Mouse (Mus musculus) right cerebral cortex, adult 18-20 months (tissue): ENCODE measurements around the gene Setd1b.
A peak's percentile ranks its signal among the peaks of the same experiment; 100 is the strongest.

Experiments
- DNase-seq: peaks from one replicate; pipeline ENCODE4 v3.0.0; 2022; ENCODE audit warnings: mixed read lengths

Setd1b gene

DNA sequence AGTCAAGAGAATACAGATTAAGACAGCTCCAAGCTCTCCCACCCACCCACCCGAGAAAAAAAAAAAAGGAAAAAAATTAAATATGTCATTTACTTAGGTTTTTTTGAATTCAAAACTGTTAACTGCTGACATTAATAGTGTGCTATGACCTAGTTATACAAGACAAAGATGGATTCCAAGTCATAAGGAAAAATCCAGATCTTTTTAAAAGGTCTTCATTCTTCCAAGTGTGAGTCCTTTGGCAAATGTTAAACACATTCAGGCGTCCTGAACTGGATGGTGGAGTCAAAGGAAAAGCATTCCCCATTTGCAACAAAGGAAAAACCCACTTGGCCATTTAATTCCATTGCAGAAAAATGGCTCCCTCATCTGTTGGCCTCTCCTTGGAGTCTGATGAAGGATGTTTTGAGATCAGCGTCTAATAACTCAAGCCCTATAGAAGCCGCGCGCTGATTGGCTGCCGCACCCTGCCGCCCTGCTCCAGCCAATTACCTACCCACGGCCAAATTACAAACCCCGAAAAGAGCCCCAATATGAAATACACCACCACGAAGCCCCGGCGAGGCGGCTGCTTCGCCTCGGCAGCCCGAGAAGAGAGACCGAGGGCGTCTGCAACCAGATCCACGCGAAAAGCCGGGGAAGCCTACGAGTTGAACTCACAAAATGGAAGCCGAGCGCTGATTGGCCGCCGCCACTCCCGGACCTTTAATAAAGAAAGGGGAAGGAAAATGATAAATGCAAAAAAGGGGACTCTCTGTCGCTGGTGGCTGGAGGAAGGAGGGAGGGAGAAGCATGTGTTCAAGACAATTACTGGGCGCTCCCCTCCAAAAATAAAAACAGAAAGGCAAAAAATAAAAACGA lies 1.1 kb upstream of the Setd1b start:
- DNase-seq, result peak; percentile 95

DNA sequence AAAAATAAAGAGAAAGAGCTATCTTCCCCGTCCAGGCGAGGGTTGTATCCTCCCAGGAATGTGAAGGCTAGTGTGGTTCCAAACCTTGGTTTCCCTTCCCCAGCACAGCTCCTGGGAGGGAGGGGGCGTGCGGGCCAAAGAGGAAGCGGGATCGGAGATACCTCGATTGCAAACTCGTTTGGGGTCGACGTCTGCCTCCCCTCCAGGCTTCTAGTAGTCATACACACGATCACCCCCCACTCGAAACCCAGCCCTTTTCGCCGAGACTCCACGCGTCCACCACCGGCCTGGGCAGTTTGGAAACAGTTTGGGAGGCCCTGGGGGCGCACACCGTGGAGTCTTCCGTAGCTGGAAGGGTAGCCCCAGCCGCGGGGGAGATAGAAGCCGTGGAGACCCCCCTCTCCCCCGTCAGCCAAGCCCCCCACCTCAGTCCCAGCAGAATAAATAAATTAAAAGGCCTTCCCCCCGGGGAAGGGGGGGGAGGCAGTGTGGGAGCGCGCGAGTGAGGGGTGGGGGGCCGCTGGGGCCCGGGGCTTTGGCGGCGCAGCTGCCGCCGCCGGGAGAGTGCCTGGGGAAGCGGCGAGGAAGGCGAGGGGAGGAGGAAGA lies 335 bp upstream of the Setd1b start:
- peak; percentile 49 for DNase-seq

DNA sequence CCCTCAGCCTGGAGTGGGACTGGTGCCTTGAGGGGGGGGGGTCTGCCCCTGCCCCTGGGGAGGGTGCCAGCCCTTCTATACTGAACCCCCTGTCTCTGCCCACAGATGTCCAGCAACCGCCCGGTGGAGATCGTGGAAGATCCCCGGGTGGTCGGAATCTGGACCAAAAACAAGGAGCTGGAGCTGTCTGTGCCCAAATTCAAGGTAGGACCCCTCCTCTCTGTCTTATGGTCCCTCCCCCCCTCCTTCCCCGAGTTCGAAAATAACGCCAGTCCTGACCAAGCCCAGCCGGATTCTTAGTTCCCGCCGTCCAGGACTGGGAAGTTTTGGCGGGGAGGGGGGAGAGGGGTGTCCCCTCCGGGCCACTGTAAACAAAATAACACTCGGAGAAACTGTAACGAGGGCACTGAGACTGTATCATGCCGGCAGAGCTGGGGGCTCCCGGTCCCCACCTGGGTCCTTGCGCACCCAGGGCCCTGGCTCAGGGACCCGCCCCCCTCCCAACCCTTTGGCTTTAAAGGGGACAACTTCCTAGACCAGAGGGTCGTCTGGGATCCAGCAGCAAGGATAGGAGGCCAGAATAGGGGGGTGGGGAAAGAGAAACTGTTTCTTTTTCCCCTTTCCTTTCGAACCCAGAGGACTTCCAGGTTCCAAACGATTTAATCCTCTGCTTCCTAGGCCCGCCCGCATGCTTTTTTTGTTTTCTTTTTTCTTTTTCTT lies 1.4 kb downstream of the Setd1b start:
- DNase-seq, result no peak

DNA sequence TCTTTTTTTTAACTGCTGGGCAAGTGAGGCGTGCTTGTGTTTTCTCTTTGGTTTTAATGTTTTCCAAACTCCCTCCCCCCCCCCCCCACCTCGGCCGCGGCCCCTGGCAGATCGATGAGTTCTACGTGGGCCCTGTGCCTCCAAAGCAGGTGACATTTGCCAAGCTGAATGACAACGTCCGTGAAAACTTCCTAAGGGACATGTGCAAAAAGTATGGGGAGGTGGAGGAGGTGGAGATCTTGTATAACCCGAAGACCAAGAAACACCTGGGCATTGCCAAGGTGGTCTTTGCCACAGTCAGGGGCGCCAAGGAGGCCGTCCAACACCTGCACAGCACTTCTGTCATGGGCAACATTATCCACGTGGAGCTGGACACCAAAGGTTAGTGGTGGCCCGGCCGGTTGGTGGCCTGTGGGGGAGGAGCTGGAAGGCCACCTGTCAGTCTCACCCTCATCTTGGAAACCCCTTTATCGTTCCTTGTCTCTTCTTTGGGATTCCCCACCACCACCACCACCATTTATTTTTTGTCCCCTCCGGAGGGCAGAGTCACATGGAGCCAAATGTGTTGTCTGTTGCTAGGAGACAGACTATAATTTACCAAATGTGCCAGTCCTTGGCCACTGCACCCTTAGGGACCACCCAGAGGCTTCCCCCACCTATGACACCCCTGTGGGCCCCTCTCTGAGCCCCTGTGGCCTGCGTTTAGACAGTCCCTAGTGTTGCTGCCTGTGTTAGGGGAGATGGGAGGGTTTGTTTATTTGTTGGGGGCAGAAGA lies 2.2 kb downstream of the Setd1b start:
- no peak for DNase-seq

DNA sequence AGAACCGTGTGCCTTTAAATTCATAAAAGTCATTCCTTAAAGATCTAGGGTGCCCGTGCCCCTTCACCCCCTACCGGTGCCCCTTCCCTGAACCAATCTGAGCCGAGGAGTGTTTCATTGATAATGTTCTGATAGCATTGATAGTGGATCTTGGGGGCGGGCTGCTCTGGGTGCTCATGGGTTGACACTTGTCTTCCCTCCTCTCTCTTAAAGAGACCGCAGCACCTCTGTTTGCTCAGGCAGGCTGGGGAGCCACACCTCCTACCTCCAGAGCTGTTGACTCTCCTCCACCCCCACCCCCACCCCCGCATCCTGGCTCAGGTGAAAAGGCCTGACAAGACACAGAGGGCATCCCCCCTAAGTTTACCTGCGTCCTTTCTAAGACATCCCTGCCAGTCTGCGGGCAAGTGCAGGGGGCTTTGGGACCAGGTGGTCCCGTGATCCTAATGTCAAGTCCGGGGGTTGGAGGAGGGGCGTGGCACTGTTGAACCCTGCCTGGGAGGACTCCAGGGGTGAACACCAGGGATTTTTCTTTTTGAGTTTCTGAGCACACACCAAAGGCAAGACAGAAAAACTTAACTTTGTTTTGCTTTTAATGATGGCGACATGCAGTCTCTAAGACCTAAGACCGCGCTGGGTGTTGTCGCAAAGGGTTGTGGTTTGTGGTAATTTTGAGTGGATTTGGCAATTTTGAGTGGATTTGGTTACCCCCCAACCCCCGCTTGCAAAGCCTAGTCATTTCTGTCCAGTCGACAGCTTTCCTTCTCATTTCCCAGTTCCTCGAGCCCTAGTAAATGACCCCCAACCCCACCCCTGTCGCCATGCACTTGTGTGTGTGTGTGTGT lies 3.0 kb downstream of the Setd1b start:
- no peak for DNase-seq

DNA sequence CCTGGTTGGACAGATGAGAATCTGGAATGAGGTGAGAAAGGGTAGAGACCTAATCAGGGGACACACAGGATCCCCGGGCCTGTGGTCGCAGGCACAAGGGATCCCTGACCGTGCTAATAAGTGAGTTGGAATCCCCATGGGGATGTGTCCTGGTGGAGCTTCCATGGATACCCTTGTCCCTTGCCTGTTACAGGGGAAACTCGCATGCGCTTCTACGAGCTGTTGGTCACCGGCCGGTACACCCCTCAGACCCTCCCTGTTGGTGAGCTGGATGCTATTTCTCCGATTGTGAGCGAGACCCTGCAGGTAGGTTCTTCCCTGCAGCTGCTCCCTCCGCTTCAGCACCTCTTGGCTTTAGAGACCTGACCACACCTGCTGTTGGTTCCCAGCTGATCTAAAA lies 4.4 kb downstream of the Setd1b start:
- no peak for DNase-seq

DNA sequence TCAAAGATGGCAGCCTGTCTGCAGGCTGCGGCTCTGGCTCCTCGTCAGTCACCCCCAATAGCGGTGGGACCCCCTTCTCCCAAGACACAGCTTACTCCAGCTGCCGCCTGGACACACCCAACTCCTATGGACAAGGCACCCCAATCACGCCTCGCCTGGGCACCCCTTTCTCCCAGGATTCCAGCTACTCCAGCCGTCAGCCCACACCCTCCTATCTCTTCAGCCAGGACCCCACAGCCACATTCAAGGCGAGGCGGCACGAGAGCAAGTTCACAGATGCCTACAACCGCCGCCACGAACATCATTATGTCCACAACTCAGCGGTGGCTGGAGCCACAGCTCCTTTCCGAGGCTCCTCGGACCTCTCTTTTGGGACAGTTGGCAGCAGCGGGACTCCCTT lies 5.6 kb downstream of the Setd1b start:
- DNase-seq, result no peak

DNA sequence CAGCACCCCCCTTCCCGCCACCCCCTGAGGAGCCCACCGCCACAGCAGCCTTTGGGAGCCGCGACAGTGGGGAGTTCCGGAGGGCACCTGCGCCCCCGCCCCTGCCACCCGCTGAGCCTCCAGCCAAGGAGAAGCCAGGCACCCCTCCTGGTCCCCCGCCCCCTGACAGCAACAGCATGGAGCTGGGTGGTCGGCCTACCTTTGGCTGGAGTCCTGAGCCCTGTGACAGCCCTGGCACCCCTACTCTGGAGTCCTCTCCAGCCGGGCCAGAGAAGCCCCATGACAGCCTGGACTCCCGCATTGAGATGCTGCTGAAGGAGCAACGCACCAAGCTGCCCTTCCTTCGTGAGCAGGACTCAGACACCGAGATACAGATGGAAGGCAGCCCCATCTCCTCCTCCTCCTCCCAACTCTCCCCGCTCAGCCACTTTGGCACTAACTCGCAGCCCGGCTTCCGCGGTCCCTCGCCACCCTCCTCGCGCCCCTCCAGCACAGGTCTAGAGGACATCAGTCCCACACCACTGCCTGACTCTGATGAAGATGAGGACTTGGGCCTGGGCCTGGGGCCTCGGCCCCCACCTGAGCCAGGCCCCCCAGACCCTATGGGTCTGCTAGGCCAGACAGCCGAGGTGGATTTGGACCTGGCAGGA lies 6.2 kb downstream of the Setd1b start:
- no peak for DNase-seq

DNA sequence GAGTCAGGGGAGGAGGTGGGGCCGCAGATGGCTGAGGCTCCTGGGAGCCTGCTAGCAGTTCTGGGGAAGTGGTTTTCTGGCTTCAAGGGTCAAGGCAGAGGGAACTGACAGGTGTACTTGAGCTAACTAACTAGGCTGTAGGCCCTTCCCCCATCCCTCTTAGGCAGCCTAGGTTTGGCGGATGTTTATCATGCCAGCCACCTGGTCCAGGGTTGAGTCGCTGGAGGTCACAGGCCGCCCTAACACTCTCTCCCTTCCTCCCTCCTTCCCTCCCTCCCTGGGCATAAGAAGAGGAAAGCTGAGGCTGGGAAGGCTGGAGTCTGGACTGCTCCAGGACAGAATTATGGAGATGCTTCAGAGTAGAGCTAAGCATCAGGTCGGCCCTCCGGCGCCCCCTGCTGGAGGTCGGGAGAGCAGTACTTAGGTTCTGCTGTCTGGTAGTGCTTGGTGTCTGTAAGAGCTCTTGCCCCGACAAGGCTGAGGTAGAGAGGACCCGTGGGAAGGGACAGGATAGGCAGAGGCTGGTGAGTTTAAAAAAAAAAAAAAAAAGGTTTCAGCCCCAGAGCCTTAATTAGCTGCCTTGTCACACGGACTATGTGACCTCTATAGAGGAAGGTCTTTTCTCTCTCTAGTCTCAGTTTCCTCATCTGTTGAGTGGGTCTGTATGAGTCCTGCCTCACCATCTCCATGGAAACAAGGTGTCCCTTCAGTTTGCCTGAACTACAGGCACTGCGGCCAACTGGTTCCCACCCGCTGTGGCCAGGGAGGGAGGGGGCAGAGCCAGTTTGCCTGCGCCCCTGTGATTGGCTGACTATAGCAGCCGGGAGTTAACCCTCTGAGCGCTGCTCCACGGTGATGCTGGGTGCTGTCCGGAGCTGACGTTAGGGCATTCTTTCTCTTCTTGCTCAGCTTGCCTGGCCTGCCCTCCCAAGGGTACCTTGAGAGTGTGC lies 7.7 kb downstream of the Setd1b start:
- peak; percentile 89 for DNase-seq

DNA sequence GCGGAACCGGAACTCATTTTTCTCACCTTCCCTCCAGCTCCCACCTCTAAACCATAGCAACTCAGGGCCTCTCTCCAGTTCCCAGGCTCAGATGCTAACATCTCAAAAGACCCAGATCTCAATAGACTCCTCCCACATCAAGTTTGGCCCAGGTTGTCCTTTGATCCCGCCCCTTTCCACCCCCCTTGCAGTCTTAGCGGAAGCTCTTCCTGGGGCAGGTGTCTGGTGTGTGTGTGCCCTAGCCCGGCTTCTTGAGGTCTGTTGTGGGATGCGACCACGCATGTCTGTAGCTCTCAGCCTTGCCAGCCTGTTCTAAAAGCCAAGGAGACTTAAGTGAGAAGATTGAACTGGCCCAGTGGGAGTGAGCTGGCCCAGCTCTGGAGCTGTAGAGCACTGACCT lies 8.6 kb downstream of the Setd1b start:
- DNase-seq, result no peak

DNA sequence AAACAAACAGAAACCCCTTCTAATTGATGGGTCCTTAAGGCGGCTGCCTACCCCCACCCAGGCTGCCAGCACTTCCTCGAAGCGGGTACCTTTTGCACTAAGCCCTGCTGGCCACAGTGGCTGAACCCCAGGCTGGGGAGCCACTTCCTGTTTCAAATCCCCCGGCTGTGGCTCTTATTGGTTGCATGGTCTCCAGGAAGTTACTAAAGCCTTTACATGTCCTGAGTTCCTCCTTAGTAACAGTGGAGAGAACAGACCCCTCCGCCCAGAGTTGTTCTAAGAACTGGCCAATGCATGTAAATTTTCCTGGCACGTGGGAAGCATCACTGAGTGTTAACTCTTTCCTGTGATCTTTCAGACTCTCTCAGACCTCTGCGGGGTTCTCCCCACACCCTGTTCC lies 9.1 kb downstream of the Setd1b start:
- DNase-seq, result no peak

DNA sequence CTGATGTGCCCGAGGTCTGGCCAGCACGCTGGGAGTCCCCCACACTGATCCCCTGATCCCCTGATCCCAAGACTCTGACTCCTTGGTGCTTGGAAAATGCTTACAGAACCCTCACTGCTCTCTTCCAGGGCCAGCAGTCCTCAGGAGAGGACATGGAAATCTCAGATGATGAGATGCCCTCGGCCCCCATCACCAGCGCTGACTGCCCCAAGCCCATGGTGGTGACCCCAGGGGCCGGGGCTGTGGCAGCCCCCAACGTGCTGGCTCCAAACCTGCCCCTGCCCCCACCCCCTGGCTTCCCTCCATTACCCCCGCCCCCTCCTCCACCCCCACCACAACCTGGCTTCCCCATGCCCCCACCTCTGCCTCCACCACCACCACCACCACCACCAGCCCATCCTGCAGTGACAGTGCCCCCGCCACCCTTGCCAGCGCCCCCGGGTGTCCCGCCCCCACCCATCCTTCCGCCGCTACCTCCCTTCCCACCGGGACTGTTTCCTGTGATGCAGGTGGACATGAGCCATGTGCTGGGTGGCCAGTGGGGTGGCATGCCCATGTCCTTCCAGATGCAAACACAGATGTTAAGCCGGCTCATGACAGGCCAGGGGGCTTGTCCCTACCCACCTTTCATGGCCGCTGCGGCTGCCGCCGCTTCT lies 9.8 kb downstream of the Setd1b start:
- DNase-seq, result no peak

DNA sequence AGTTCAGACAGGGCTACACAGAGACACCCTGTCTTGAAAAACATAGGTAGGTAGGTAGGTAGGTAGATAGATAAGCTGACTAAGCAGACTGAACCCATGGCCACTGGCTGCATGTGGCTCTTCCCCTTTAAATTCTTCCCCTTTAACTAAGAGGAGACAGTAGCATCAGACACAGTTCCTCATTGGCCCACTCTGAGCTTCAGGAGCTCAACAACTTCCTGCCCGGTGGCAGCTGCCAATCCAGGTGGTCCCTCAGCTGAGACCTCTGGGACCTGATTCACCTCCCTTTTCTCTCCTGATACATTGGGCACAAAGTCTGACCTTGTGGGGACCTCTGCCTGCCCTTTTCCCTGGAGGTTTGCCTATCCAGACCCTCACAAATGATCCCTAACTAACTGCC lies 10.9 kb downstream of the Setd1b start:
- no peak for DNase-seq

DNA sequence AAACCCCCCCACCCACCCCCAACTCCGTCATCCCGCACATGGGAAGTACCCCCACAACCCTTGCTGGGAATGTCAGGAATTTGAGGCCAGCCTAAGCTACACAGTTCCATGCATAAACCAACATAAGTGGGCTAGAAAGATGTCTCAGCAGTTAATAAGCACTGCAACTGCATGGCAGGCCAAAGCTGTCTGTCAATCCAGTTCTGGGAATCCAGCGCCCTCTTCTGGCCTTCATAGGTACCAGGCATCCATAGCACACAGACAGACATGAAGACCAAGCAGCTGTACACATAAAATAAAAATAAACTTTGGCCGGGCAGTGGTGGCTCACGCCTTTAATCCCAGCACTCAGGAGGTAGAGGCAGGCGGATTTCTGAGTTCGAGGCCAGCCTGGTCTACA lies 13.4 kb downstream of the Setd1b start:
- DNase-seq, result no peak

DNA sequence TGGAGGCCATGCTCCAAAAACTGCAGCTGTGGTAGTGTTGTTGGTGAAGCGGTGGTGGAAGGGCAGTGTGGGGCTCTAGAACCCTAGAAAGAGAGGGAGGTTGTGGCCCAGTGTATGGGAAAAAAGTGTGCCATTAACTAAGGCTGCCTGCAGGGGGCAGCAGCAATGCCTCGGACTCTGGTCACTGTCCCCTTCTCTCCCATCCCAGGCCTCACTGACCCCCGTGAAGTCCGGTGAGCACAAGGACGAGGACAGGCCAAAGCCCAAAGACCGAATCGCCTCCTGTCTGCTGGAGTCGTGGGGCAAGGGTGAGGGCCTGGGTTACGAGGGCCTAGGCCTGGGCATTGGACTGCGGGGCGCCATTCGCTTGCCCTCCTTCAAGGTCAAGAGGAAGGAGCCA lies 14.8 kb downstream of the Setd1b start:
- no peak for DNase-seq

DNA sequence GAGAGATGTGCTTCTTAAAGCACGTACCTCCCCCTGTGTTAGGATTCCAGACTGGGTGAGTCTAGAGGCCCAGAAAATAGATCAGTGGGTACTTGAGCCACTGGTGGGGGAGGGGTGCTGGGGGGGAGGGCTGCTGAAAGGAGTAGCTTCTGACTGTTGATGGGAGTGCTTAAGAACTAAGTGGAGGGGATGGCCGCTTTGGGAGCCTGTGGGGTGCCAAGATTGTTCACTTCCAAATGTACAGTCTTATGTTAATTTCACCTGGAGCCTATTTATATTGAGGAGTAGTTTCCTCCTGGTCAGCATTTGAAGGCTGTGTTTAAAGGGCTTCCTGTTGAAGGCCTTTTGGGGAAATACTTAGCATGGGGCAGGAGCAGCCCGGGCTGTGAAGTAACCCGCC lies 16.0 kb downstream of the Setd1b start:
- DNase-seq, result no peak

DNA sequence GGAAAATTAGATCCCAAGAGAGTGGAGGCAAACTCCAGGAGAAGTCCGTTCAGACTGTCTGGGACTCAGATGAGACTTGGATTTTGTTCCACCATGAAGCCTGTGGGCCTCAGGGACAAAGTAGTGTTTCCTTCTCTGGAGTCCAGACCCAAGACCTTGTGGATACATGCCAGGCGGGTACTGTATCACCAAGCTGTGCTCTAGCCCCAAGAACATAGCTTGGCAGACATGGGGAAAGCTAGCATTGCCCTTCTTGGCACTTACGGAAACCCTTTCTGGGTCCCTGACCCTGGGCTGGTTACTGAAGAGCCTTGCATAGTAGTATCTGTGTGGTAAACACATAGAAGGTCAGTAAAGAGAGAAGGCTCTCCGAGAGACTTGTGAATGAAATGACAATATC lies 17.5 kb downstream of the Setd1b start:
- DNase-seq, result no peak

DNA sequence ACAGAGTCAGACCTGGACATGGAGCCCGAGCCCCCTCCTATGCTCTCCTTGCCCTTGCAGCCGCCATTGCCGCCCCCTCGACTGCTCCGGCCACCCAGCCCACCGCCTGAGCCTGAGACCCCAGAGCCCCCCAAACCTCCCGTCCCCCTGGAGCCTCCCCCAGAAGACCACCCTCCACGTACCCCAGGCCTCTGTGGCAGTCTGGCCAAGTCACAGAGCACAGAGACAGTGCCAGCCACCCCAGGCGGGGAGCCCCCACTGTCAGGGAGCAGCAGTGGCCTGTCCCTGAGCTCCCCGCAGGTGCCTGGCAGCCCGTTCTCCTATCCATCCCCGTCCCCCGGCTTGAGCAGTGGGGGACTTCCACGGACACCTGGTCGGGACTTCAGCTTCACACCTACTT lies 17.9 kb downstream of the Setd1b start:
- DNase-seq, result no peak

DNA sequence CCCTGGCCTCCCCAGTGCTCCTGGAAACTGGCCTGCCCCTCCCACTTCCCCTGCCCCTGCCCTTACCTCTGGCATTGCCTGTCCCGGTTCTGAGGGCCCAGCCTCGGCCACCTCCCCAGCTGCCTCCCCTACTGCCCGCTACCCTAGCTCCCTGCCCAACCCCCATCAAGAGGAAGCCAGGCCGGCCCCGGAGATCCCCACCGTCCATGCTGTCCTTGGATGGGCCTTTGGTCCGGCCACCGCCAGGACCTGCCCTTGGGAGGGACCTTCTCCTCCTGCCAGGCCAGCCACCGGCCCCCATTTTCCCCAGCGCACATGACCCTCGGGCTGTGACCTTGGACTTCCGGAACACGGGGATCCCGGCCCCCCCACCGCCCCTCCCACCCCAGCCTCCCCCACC lies 18.3 kb downstream of the Setd1b start:
- no peak for DNase-seq

DNA sequence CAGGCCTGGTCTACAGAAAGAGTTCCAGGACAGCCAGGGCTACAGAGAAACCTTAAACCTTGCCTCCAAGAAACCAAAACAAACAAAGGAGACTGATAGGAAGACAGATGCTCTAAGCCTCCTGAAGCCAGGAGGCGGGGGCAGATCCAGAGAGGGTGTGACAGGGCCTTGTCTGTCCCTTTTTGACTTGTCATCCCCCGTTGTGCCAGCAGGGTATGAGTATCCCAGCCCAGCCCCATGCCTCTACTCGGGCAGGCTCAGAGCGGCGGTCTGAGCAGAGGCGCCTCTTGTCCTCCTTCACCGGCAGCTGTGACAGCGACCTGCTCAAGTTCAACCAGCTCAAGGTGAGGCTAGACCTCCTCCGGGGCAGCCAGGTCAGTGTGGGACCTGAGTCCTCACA lies 20.9 kb downstream of the Setd1b start:
- no peak for DNase-seq
